Mouse (Mus musculus) cerebellum, adult 2 months (tissue): ENCODE data around the gene Tmppe.

Experiments used
- CTCF ChIP-seq: fragments of 200-500 bp; IDR thresholded peaks from 2 replicates; pipeline ENCODE4 v1.5.1; 2011; ENCODE audit warnings: low read depth, mild to moderate bottlenecking, control low read depth, low read length, moderate library complexity, borderline replicate concordance; ENCODE audit not compliant: insufficient read depth
- POLR2A ChIP-seq: fragments of 200-500 bp; IDR thresholded peaks from 2 replicates; pipeline ENCODE4 v1.6.1; 2011; ENCODE audit warnings: low read length, control low read depth, borderline replicate concordance; ENCODE audit not compliant: insufficient read depth

DNA sequence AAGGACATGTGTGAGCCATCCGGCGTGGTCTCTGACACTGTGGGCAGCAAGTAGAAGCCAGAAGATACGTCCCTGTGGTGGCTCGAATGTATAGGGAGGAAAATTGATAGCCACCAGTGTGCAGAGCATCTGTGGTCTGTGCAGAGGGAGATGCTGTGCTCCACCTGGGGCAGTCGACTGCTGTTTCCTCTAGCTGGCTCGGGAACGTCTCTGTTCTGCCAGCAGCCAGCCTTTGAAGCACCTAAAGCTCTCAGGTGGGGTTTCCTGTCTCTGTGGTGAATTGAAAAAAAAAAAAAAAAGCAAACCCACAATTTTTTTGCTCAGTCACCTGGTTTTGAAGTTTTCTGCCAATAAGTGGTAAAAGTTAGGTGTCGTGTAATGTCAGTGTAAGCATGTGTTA lies 42.4 kb downstream of the Tmppe start:
- TF ChIP-seq POLR2A: no peak
- no peak for TF ChIP-seq CTCF
